Mouse (Mus musculus) forebrain, embryonic 10.5 days (tissue): Measurements from ENCODE around the gene Ptprd. TPM values are rescaled to one million over a fixed set of nuclear protein-coding genes. Genes with fewer than 3 reads are reported as not detected.

Experiments
- DNase-seq: peaks from one replicate; pipeline ENCODE4 v3.0.0-alpha.2; 2017; ENCODE audit warnings: low spot score; ENCODE audit errors: extremely low spot score
- H3K27ac ChIP-seq: fragments of 300-500 bp; sonication (generic); 2 replicates; pipeline ENCODE4 v1.5.1; 2016; ENCODE audit warnings: mild to moderate bottlenecking
- H3K27me3 ChIP-seq: fragments of 300-500 bp; sonication (generic); 2 replicates; pipeline ENCODE4 v1.6.1; 2016; ENCODE audit warnings: mild to moderate bottlenecking; ENCODE audit not compliant: poor library complexity, severe bottlenecking
- H3K36me3 ChIP-seq: fragments of 300-500 bp; sonication (generic); replicated peaks from 2 replicates; pipeline ENCODE4 v1.6.1; 2016; ENCODE audit warnings: mild to moderate bottlenecking, moderate library complexity
- H3K4me1 ChIP-seq: fragments of 300-500 bp; sonication (generic); 2 replicates; pipeline ENCODE4 v1.6.1; 2016
- H3K4me3 ChIP-seq: fragments of 300-500 bp; sonication (generic); 2 replicates; pipeline ENCODE4 v1.5.1; 2016; ENCODE audit warnings: mild to moderate bottlenecking, moderate library complexity
- H3K9me3 ChIP-seq: fragments of 300-500 bp; sonication (generic); 2 replicates; pipeline ENCODE4 v1.6.1; 2016; ENCODE audit warnings: mild to moderate bottlenecking, moderate library complexity
- WGBS: fragments of 180-500 bp; shearing (Covaris S2); methylation state at CpG from one replicate; pipeline ENCODE4 v1.1.7; 2016; 5-methylcytosine and 5-hydroxymethylcytosine counted together
- polyA plus RNA-seq: library from polyadenylated mRNA; unstranded; fragments of >200 nt; fragmentation: Nextera tagmentation; extraction: Ambion mirVana; gene quantifications from 2 replicates; pipeline ENCODE4 v1.2.1, GENCODE M21; 2016

Ptprd gene
- polyA plus RNA-seq, 1 experiment from 2014 or later, result 12.2 TPM

- 82% methylated on average over 3 of the region's 3 CpGs for WGBS
- no peak for DNase-seq
Observed at GRCm38 (mm10) chr4:78142088-78142766, 69.5 kb downstream of the Ptprd start.

DNA sequence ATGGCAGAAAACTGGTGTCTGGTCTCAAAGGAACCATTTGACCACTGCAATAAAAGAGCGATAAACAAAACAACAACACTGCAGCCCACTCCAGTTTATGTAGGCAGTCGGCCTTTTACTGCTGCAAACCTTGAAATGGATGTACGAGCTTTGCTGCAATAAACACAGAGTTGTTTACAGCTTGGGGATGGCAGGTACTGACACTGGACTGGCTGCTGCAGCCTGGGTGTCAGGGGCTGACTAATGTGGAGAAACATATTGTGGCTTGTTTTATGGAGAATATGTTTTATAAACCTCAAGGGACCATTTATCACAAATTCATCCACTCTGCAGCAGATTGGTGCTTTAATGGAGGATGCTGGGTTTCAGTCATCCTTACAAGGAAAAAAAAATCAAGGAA is 100.9 kb downstream of the Ptprd start:
- Histone ChIP-seq H3K36me3 (no peaks in the 10 kb centered on the region), H3K27ac (no peak overlapping the region), H3K4me1 (no peaks in the 10 kb centered on the region), H3K27me3 (no peaks in the 10 kb centered on the region), H3K9me3 (no peaks in the 10 kb centered on the region), H3K4me3 (no peak overlapping the region)
- WGBS, result 87% methylated on average over 3 of the region's 3 CpGs
- no peak for DNase-seq

More at GRCm38 (mm10) chr4:78142088-78142766, 69.5 kb downstream of the Ptprd start:
- Histone ChIP-seq H3K4me1 (no peaks in the 10 kb centered on the region), H3K27ac (no peak overlapping the region), H3K9me3 (no peaks in the 10 kb centered on the region), H3K27me3 (no peaks in the 10 kb centered on the region), H3K4me3 (no peak overlapping the region), H3K36me3 (no peaks in the 10 kb centered on the region)

GRCm38 (mm10) chr4:78097526-78097925 is 114.2 kb downstream of the Ptprd start:
- no peak for DNase-seq
- H3K36me3 ChIP-seq, result no peaks in the 10 kb centered on the region
- H3K9me3 ChIP-seq, result no peaks in the 10 kb centered on the region
- H3K27me3 ChIP-seq, result no peaks in the 10 kb centered on the region
- H3K4me3 ChIP-seq, result no peak overlapping the region
- H3K4me1 ChIP-seq, result no peaks in the 10 kb centered on the region
- H3K27ac ChIP-seq, result no peak overlapping the region

DNA sequence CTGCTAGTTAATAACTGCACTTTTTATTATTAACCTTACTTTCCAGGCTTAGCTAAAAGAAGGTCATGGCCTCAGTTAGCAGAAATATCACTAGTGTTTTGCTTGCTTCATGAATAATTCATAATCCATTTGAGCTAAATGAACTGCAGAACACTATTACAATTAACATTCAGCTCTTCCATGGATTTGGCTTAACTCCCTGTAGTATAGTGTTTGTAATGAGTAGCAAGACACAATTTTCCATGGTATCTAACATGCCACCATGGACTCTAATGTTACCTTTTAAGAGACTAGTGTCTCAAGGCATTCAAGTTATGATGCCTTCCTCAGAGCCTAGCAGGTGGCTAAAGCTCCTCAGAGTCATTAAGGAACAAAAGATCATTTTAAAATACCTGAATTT is 129.0 kb downstream of the Ptprd start:
- Histone ChIP-seq H3K9me3 (no peaks in the 10 kb centered on the region), H3K27ac (no peak overlapping the region), H3K4me1 (no peaks in the 10 kb centered on the region), H3K4me3 (no peak overlapping the region), H3K27me3 (no peaks in the 10 kb centered on the region), H3K36me3 (no peaks in the 10 kb centered on the region)
- DNase-seq, result no peak

- H3K9me3 ChIP-seq, result no peaks in the 10 kb centered on the region
- no peak overlapping the region for H3K4me3 ChIP-seq
- DNase-seq, result no peak
- H3K27me3 ChIP-seq, result no peaks in the 10 kb centered on the region
- H3K36me3 ChIP-seq, result no peaks in the 10 kb centered on the region
- no peaks in the 10 kb centered on the region for H3K4me1 ChIP-seq
- no peak overlapping the region for H3K27ac ChIP-seq
Observed at GRCm38 (mm10) chr4:78077499-78077898, 134.3 kb downstream of the Ptprd start.

DNA sequence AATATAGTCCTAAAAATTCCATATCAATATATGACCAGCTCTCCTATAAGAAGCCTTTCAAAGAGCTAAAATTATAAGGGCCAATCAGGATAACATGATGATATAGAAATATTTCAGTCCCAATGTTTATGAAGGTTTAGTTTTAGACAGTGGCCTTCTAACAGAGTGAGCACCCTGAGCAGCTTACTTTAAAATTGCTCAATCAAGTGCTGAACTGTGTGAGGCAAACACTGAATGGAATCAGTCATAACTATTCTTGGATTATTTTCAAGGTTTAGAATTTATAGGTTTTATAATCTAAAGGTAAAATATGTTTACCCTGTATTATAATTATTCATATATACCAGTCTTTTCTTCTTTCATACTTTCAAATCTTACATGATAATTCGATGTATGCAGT is 134.7 kb downstream of the Ptprd start:
- H3K36me3 ChIP-seq, result no peaks in the 10 kb centered on the region

DNA sequence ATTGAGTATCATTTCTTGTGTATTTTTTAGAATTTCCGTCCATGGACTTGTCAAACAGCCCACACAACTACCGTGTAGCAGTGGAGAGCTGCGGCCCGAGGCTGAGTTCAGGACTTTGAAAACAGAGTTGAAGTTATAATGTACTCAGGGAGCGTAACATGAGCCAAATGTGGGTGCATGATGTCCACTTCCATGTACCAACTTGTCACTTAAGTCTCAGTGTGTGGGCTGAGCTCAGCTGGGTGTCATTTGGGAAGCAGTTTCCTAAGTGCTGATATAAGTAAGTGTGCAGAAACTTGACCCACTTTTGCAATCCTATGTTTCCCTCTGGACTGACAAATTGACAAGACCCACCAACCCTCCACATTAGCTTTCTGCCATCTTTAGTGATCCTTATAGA is 173.4 kb downstream of the Ptprd start:
- Histone ChIP-seq H3K4me3 (no peak overlapping the region), H3K36me3 (no peaks in the 10 kb centered on the region), H3K4me1 (no peaks in the 10 kb centered on the region), H3K27ac (no peak overlapping the region), H3K27me3 (no peaks in the 10 kb centered on the region), H3K9me3 (no peaks in the 10 kb centered on the region)
- WGBS, result 88% methylated on average over 5 of the region's 5 CpGs
- DNase-seq, result no peak

More for the DNA sequence above, 134.7 kb downstream of the Ptprd start:
- H3K4me1 ChIP-seq, result no peaks in the 10 kb centered on the region
- no peaks in the 10 kb centered on the region for H3K27me3 ChIP-seq
- no peaks in the 10 kb centered on the region for H3K9me3 ChIP-seq
- H3K27ac ChIP-seq, result no peak overlapping the region
- DNase-seq, result no peak
- H3K4me3 ChIP-seq, result no peak overlapping the region
- WGBS, result 86% methylated on average over 1 of the region's 1 CpGs

- DNase-seq, result no peak
- WGBS, result 44% methylated on average over 1 of the region's 1 CpGs
- Histone ChIP-seq H3K4me1 (no peaks in the 10 kb centered on the region), H3K9me3 (no peaks in the 10 kb centered on the region), H3K27ac (no peak overlapping the region), H3K4me3 (no peak overlapping the region), H3K36me3 (no peaks in the 10 kb centered on the region), H3K27me3 (no peaks in the 10 kb centered on the region)
Observed at GRCm38 (mm10) chr4:78002065-78002464, 209.7 kb downstream of the Ptprd start.

DNA sequence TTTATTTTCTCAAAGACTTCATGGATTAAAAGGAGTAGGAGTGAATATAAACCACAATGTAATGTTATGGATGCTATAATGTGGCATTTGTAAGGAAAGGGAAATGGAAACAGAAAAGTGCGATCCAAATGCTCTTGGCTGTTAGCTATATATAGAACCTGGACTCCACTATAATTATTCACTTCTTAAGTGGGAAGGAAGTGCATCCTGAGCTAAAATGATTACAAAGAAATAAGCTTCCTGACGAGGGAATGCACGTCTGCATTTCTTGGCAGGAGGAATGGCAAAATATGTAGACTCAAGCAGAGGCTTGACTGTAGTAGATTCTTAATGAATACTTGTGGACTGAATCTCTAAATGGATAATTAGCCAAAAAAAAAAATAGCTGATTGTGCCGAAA is 219.1 kb downstream of the Ptprd start:
- Histone ChIP-seq H3K36me3 (no peaks in the 10 kb centered on the region), H3K9me3 (no peaks in the 10 kb centered on the region), H3K27me3 (no peaks in the 10 kb centered on the region), H3K27ac (no peak overlapping the region), H3K4me1 (no peaks in the 10 kb centered on the region), H3K4me3 (no peak overlapping the region)
- WGBS, result 87% methylated on average over 4 of the region's 4 CpGs
- DNase-seq, result no peak

GRCm38 (mm10) chr4:77982094-77982493 is 229.7 kb downstream of the Ptprd start:
- 95% methylated on average over 4 of the region's 4 CpGs for WGBS
- Histone ChIP-seq H3K9me3 (no peaks in the 10 kb centered on the region), H3K27me3 (no peaks in the 10 kb centered on the region), H3K4me1 (no peaks in the 10 kb centered on the region), H3K36me3 (no peaks in the 10 kb centered on the region), H3K4me3 (no peak overlapping the region), H3K27ac (no peak overlapping the region)
- no peak for DNase-seq

- DNase-seq, result no peak
- 25% methylated on average over 2 of the region's 2 CpGs for WGBS
Observed at GRCm38 (mm10) chr4:77961711-77962110, 250.1 kb downstream of the Ptprd start.

DNA sequence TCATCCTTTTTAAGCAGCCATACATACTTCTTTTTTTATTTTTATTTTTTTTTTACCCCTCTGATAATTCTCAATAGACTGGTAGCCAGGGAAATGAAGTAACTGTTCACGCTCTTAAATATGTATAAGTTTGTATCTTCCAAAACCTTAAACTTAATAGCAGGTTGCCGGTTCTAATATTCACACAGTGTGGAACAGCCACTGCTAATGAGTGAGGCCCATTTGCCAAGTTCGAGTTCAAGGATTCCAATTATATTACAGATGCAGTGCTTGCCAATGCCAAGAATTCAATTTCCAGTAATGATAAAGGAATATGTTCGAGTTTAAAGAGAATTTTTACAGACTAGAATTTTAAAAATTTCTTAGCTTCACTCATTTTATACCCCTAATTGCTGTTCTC is 322.3 kb downstream of the Ptprd start:
- no peaks in the 10 kb centered on the region for H3K4me1 ChIP-seq
- H3K27me3 ChIP-seq, result no peaks in the 10 kb centered on the region
- no peaks in the 10 kb centered on the region for H3K9me3 ChIP-seq
- H3K36me3 ChIP-seq, result no peaks in the 10 kb centered on the region
- whole genome bisulfite sequencing, result 86% methylated on average over 4 of the region's 4 CpGs
- H3K4me3 ChIP-seq, result no peak overlapping the region
- no peak overlapping the region for H3K27ac ChIP-seq
- DNase-seq, result no peak

More at GRCm38 (mm10) chr4:77961711-77962110, 250.1 kb downstream of the Ptprd start:
- H3K36me3 ChIP-seq, result no peaks in the 10 kb centered on the region
- H3K4me3 ChIP-seq, result no peak overlapping the region
- no peaks in the 10 kb centered on the region for H3K9me3 ChIP-seq
- H3K27ac ChIP-seq, result no peak overlapping the region
- no peaks in the 10 kb centered on the region for H3K4me1 ChIP-seq
- H3K27me3 ChIP-seq, result no peaks in the 10 kb centered on the region

GRCm38 (mm10) chr4:77880213-77880612 is 331.5 kb downstream of the Ptprd start:
- DNase-seq, result no peak

GRCm38 (mm10) chr4:77861269-77861668 is 350.5 kb downstream of the Ptprd start:
- no peak for DNase-seq
- Histone ChIP-seq H3K36me3 (no peaks in the 10 kb centered on the region), H3K27me3 (no peaks in the 10 kb centered on the region), H3K4me3 (no peak overlapping the region), H3K27ac (no peak overlapping the region), H3K4me1 (no peaks in the 10 kb centered on the region), H3K9me3 (no peaks in the 10 kb centered on the region)
- 85% methylated on average over 5 of the region's 5 CpGs for WGBS

More at GRCm38 (mm10) chr4:77880213-77880612, 331.5 kb downstream of the Ptprd start:
- WGBS, result 42% methylated on average over 2 of the region's 2 CpGs
- Histone ChIP-seq H3K9me3 (no peaks in the 10 kb centered on the region), H3K36me3 (no peaks in the 10 kb centered on the region), H3K4me1 (no peaks in the 10 kb centered on the region), H3K4me3 (no peak overlapping the region), H3K27ac (no peak overlapping the region), H3K27me3 (no peaks in the 10 kb centered on the region)
